Mouse (Mus musculus) A20 (cell line): ENCODE results near the gene Map4k2.
A peak's percentile ranks its signal among the peaks of the same experiment; 100 is the strongest.

Source experiments
- DNase-seq: peaks from one replicate; pipeline ENCODE4 v3.0.0-alpha.2; 2011; ENCODE audit warnings: low read depth, low spot score

The Map4k2 gene

DNA sequence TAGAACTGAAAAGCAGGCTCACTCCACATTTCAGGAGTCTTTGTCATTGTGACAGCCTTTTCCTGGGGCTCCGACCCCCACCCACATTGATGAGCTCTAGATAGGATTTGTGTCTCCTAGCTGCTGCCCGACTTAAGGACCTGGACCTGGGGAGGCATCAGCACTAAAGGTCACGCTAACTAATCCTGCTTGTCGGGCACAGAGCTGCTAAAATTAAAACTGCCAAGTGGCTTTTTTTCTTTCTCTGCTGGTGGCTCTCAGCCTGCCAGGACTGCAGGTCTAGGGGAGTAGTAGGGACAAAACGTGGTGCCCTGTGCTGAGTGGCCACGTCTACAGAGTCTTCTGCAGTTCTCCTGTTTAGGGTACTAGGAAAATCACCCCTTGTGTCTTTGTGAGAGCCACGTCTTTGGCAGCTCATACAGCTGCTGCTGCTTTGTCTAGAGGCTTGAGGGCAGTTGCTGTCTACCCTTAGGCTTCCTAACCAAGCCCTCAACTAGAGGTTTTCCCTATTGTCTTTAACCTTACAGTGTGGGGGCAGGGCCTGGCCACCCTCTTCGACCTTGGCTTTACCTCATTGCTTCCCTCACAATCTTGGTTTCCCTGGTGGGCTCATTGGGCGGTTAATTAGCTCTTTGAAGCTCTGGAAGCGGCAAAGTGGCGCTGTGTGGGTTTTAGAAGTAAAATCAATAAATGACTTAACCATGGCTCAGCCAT is 36.5 kb downstream of the Map4k2 start:
- DNase-seq: no peak

DNA sequence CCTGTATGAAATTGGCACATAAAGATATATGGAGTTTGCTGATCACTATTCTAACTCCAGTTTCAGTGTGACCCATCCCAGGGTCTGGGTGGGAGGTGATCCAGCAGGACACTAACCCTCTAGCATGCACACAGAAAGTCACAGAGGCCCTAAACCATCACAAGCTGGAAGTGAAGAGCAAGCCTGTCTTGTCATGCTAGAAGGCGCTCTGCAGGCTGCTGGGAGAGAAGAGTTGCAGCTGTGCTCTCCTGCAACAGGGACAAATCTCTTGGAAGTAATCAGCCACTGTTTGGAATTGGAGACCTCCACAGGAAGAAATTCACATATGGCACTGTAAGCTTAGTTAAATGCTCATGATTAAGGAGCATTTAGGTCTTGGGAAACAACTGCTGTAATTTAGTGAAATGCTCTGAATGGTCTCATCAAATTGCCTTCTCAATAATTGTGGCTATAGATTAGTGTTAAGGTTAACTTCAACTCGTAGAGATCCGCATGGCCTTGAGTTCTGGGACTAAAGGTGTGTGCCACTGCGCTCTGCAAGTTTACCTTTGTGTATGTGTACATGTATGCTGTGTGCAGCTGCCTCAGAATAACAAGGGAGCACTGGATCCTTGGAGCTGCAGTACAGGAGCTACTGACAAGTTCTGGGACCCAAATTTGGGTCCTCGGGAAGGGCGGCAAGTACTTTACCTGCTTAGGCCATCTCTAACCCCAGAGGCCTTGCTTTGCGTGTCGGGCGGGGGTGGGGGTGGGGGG is 39.7 kb downstream of the Map4k2 start:
- DNase-seq: no peak

DNA sequence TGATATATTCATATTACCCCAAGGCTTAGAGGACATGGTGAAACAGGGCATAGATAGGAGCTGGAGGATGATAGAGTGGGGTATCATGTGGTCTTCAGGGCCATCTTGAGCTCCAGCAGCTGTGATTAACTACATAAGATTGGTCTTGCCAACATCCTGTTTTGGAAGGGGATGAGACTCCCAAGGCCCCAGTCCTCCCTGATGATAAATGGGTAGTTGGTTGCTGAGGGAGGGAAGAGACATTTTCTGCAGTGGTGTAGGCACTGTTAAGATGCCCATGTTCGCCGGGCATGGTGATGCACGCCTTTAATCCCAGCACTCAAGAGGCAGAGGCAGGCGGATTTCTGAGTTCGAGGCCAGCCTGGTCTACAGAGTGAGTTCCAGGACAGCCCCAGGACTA is 40.3 kb downstream of the Map4k2 start:
- no peak for DNase-seq

DNA sequence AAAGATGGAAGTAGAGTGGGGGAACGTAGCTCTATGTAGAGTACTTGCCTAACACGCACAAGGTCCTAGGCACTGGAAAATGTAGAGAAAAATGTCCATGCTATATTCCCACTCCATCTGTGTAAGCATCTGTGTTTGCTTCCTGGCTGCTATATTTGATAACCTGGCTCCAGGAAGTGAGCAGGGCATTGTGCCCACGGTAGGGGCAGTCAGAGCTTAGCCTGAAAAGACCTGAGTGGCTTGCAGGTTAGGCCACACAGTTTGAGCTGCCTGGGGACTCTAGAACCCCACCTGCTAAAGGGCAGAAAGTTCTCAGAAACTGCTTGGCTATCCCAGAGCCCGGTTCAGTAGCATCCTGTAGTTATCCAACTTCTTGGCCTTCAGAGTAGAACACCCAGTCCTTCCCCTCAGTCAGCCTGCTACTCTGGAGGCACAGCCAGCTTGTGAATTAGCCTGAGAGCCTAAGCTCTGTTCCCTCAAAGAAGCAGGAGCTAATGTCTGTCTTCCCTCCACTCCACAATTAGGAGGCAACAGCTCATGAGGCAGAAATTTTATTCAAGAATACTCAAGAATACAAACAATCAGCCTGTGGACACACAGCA is 41.5 kb downstream of the Map4k2 start:
- DNase-seq: no peak

DNA sequence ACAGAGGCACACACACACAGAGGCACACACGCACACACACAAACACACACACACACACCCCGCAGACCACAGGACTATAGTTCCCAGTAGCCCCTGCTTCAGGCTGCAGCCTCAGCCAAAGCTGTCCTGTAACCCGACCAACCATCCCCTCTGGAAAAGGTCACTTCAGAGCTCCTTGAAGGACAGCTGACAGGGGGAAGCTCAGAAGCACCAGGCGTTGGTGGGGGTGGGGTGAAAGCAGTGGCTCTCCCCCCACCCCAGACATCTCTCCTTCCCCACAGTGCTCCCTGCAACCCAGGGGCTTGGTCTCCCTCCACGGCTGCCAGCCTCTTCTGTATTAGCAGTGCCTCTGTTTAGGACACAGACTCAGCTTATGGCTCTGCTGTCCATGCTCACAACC is 42.5 kb downstream of the Map4k2 start:
- no peak for DNase-seq

DNA sequence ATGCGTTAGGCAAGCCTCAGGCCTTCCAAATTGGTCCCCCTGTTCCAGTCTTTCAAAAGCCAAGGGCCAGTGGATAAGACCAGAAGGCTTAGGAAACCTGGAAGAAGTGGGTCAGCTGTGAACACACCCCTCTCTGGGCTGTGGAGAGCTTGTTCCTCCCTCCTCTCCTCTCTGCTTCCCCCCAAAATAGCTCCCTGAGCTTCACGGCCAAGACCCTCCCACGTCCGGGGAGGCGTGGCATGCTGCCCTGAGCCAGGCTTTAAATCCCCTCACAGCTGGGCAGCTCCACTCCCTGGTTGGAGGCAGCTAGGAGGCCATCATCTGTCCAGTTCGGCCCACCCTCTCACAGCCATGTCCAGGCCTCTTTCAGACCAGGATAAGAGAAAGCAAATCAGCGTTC is 43.2 kb downstream of the Map4k2 start, which contains the start of gene Pygm:
TSS of gene Pygm (plus strand) at position 272 of the 400 bp plus-strand sequence.
- DNase-seq: no peak

DNA sequence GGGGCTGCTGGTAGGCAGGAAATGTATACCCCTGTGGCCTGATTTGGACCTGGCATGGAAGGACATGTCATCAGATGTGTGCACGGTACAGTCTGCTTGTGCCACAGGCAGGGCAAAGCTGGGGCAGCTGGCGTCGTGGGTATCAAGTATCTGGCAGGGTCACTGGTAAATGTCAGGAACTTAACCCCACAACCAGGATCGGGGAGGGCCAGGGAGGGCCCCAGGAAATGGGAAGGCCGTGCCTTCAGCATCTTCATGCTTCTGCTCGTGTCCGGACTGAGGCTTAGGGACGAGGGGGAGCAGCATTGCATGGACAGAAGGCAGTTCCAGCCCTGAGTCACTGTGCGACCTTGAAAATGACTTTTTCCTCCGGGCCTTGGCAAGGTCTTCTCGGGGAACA is 44.0 kb downstream of the Map4k2 start:
- DNase-seq: no peak

DNA sequence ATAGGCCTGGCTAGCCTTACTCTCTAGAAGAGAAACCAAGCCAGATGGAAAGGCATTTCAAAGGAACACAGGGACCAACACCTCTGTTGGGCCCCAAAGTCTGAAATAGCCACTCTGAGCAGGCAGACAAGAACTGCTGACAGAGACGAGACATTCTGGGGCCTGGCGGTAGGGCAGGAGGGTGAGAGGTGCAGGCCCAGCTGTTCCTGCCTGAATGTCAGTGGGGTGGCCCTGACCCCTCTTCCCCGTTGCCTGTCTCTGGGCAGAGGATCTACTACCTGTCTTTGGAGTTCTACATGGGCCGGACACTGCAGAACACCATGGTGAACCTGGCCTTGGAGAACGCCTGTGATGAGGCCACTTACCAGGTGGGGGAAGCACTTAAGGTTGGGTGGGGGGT is 44.5 kb downstream of the Map4k2 start:
- no peak for DNase-seq

DNA sequence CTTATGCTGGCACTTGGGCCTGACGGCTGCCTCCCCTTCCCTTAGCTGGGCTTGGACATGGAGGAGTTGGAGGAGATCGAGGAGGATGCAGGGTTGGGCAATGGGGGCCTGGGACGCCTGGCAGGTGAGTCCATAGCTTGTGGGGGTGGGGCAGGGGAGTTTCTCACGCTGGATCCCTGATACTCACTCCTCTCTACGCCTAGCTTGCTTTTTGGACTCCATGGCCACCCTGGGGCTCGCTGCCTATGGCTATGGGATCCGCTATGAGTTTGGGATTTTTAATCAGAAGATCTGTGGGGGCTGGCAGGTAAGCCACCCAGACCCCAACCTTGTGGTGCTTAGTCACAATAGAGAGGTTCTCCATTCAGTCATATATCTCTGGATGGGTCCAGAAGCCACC is 44.9 kb downstream of the Map4k2 start:
- DNase-seq: no peak

DNA sequence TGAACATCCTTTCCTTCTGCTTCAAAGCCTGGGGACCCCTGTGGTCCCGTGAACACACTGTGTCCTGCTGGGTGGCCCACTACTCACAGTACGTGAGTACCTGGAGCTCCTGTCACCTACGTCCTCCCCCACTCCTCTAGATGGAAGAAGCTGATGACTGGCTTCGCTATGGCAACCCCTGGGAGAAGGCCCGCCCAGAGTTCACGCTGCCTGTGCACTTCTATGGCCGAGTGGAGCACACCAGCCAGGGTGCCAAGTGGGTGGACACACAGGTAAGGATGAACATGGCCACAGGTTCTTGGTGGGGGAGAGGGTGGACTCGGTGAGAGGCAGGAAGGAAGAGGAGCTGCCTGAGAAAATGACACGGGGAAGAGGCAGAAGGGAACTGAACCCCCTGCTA is 45.3 kb downstream of the Map4k2 start:
- DNase-seq: no peak

DNA sequence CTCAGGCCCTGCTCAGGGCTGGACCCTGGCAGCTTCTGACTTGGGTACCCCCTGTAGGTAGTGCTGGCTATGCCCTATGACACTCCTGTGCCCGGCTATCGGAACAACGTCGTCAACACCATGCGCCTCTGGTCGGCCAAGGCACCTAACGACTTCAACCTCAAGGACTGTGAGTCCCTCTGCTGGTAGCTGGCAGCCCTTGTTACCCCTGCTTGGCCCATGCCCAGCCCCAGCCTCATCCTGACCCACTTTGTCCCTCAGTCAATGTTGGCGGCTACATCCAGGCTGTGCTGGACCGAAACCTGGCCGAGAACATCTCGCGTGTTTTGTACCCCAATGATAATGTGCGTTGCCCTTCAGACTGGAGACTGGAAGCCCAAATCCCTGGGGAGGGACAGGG is 47.1 kb downstream of the Map4k2 start:
- DNase-seq: no peak

DNA sequence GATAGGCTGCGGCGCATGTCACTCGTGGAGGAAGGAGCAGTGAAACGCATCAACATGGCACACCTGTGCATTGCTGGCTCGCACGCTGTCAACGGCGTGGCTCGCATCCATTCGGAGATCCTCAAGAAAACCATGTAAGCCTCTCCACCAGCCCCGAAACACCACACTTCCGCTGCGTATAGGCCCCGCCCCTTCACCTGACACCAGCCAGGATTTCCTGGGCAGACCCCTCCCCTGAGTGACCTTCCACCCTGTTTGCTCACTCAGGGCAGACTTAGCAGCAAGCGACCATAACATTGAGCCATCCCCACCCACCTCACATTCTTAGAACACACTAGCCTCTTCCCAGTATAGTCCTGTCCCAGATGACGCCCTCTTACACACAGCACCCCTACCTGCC is 48.9 kb downstream of the Map4k2 start:
- DNase-seq: no peak

DNA sequence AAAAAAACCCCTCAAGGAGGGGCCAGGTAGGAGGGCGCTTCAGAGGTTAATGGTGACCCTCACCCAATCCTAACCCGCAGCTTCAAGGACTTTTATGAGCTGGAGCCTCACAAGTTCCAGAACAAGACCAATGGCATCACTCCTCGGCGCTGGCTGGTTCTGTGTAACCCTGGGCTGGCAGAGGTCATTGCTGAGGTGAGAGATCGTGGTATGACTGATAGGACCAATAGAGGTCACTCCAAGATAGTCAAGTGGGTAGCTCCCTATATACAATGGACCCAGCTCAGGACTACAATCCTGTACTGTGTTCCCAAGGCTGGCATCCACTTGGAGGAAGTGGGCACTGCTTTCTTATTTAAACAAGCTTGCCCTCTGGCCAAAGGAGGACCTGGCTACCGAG is 49.3 kb downstream of the Map4k2 start:
- DNase-seq: no peak

DNA sequence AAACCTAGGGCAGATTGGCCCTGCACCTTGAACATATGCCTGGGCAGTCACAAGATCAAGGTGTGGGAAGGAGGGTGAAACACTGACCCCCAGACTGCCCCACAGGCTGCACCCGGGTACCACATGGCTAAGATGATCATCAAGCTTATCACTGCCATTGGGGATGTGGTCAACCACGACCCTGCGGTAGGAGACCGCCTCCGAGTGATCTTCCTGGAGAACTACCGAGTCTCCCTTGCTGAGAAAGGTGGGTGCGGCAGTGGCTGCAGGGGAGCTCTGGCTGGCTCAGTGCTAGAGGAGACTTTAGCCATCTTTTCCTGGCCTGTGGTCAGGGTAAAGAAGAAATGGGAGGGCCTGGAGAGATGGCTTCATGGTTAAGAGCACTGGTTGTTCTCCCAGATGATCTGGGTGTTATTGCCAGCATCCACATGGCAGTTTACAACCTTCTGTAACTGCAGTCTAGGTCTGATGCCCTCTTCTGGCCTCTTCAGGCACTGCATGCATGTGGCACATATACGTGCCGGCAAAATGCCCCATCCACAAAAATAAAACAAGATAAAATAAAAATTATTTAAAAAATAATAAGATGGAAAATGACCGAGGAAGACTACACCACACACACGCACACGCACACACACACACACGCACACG is 51.9 kb downstream of the Map4k2 start:
- DNase-seq: peak; percentile 43

DNA sequence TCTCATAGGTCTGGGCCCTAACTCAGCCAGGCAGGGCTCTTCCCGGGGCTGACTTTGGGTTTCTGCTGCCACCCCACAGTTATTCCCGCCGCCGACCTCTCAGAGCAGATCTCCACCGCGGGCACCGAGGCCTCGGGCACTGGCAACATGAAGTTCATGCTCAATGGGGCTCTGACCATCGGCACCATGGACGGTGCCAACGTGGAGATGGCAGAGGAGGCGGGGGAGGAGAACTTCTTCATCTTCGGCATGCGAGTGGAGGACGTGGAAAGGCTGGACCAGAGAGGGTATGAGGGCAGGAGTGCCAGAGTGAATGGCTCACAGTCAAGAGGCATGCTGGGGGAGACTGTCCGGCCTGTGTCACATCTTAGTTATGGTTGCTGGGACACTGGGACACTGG is 52.7 kb downstream of the Map4k2 start:
- DNase-seq: no peak

DNA sequence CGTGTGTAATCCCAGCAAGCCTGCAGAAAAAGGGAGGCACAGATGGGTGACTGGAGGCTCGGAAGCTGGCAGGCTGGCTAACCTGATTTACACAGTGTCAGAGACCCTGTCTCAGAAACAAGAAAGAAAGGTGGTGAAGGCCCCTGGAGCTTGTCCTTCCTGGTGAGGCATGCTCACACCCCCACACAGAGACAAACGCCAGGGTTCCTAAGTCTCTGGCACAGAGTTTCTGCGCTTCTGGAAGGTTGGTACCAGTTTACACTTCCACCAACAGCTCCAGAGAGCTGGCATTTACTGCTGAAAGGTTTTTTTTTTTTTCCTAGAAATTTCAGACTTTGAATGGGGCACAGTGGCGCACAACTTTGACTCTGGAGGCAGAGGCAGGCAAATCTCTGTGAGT is 55.3 kb downstream of the Map4k2 start:
- no peak for DNase-seq

DNA sequence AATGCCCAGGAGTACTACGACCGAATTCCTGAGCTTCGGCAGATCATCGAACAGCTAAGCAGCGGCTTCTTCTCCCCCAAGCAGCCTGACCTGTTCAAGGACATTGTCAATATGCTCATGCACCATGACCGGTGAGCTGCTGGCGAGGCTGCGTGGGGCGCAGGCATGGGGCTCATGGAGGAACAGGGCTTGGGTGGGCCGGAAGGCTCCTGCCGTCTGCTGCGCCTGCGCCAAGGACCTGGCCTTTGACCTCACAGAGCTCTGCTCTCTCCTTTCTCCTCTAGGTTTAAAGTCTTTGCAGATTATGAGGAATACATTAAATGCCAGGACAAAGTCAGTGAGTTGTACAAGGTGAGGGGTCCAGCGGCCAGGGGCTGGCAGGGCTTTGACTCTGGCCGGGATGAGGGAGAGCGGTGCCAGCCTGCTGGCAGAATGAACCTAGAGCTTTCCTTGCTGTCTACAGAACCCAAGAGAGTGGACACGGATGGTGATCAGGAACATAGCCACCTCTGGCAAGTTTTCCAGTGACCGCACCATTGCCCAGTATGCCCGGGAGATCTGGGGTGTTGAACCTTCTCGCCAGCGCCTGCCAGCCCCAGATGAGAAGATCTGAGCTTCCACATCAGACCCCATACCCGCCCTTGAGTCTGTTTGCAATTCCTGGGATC is 56.8 kb downstream of the Map4k2 start:
- DNase-seq: no peak

DNA sequence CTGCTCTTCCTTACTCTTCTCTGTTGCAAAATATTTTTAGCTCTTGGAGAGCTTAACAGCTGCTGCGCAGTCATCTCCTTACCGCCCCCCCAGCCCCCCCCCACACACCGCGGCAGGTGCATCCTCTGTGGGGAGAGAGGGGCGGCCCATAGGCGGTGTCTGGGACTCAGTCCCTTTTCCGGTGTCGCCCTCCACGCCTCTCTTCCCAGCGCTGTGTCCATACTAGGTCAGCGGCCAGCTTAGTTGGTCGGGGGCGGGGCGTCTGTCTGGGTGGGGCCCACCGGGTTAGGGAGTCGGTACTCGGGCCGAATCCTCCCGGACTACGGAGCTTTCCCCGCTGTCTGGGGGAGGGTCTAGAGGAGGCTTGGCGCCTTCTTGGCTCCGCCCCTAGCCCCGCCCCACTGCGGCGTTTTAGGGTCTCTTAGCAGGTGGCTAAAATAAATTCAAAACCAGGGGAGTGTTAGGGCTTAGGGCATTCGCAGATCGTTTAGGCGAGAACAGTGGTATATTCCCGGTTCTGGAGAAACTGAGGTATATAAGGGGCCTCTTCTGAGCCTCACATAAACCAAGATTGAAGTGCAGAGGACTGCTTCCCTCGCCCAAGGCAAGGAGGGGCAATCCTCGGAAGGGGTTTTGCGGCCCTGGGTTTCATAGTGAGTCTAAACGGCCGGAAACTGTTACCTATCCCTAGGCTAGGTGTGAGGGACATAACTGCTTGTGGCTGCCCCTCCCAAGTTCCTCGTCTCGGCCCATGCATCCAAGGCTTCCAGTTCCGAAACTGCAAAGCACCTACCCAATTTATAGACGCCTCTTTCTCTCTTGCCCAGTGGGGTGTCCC is 57.7 kb downstream of the Map4k2 start:
- DNase-seq: peak; percentile 94

DNA sequence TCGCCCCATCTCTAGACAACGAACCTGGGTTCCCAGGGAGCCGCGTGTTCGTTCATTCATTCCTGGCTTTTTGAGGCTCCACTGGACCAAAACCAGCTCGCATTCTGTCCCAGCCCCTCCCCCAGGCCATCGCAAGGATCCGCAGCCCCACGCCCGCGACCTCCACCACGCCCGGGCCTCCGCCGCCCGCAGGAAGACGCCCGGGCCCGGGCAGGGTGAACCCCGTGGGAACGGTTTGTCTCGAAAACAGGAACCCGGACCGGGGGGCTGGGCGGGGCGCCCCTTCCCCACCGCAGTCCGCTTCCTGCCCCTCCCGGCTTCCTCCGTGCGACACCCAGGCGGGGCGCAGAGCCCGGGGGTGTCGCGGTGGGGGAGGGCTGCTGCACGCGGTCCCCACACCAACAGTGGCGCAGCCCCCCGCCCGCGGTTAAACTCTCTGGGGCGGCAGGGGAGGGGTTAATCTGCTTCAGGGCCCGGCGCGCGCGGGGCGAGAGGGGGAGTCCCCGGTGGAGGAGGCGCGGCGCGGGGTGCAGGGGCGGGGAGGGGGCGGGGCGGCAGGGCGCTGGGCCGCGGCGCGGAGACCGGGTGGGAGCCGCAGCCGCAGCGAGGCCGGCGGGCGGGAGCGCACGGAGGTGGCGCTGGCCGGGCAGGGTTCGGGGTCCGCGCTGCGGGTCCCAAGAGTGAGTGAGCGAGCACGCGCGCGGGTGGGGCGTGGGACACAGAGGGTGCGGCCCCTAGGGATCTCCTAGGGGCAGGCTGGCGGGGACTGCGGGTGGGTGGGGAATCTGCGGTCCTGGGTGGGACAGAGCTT is 58.6 kb downstream of the Map4k2 start, which contains the start of gene Rasgrp2:
TSS of gene Rasgrp2 (plus strand) at position 56 of the 811 bp plus-strand sequence.
- DNase-seq: peak; percentile 89
